Mouse (Mus musculus) left cerebral cortex, adult 11 months (tissue): ENCODE measurements around the gene Zfp746.
"Not testable (repeated sequence)": the region's sequence is repeated elsewhere in the genome, so short reads cannot be mapped to it uniquely, and the experiment has no call there.

ENCODE experiments used
- DNase-seq: peaks from one replicate; pipeline ENCODE4 v3.0.0; 2022; ENCODE audit warnings: low spot score

The Zfp746 gene

GRCm38 (mm10) chr6:48086471-48086878 is at the start of gene Zfp746:
TSS of gene Zfp746 (minus strand) at chr6:48086593.
- DNase-seq: peak; percentile 87

- not testable (repeated sequence) for DNase-seq
Observed at GRCm38 (mm10) chr6:48121092-48121491, 34.7 kb upstream of the Zfp746 start.

DNA sequence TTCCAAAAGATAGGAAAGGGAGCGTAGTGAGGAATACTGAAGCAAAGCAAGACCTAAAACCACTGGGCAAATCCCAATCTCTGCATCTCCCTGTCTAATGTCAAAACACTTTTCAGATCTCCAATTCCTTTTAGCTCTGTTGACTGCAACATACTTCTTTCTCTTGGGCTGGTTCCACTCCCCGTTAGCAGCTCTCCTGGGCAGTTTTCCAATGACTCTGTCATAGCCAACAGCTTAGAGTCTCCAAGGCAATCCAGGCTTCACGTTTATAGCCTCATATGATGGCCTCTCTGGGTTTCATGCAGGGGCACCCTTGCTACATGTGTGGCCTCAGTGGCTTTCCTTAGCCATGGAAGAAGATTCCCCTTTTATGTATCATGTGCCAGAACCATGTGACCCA is 29.6 kb upstream of the Zfp746 start:
- peak; percentile 5 for DNase-seq

DNA sequence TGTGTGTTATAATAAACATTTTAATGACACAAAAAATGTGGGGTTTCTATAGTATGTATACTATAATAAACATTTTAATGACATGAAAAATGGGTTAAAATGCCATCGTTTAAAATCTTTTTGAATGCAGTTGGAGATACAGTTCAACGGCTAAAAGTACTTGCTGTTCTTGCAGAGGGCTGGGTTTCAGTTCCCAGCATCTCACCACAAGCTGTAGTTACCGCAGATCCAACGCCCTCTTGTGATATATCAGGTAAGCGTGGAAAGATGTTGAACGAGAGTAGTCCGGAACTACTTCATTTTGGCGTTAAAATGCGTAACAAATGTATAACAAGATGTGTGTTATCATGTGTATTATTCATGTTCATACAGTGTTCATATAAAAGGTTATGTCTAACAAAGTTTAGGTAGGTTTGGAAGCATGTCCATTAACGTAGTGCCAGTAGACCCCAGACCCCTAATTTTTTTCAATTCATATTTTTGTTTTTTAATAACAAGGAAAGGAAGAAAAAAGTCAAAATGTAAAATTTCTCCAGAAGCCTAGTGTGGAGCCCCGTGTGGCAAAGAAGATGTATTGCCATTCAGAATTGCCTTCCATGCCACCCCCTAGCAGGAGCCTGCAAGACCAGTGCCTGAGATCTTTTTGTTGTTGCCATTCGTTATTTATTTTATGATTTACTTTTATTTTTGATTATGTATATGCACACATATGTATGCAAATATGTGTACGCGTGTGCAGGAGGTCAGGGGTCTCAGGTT is 743 bp upstream of the Zfp746 start:
- DNase-seq: no peak

DNA sequence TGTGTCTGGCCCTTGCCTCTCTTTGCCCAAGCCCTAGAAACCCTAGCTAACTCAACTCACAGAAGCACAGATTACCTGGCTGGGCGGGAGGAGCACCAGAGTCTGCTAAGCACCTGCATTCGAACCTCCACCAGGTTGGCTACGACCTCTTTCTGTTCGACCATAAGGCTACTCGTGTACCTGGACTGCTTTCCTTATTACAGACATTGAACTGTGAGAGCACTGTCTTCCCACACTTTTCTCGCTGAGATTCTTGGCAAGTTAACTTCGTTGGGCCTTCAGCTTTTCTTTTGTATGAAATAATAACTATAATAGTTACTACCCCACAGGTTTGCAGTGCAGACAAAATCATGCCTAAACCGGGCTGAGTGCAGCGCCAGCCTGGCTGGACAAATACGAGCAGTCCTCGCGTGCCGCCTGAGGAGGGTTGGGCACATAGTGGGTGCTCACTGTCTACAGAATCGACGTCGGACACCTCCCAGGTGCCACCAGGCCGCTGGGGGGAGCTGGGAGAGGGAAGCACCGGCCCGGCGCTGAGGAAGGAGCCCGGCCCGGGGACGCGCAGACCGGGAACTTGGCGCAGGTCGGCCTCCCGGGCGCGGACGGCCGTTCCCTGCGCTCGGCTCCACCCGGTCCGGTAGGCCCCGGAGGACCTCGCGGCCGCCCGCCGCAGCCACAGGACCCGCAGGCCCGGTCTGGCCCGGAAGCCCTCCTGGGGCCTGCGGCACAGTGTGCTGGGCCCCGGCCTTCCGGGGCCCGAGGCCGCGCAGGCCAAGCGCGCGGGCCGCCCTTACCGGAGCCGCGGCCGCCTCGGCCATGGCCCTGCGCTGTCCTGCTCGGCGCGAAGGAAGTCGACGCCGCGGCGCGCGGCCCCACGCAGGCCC is 630 bp downstream of the Zfp746 start:
- DNase-seq: no peak

GRCm38 (mm10) chr6:48083733-48084191 is 2.6 kb downstream of the Zfp746 start:
- no peak for DNase-seq

- DNase-seq: no peak
Observed at GRCm38 (mm10) chr6:48081952-48082351, 4.4 kb downstream of the Zfp746 start.

GRCm38 (mm10) chr6:48081021-48081420 is 5.4 kb downstream of the Zfp746 start:
- DNase-seq: no peak

DNA sequence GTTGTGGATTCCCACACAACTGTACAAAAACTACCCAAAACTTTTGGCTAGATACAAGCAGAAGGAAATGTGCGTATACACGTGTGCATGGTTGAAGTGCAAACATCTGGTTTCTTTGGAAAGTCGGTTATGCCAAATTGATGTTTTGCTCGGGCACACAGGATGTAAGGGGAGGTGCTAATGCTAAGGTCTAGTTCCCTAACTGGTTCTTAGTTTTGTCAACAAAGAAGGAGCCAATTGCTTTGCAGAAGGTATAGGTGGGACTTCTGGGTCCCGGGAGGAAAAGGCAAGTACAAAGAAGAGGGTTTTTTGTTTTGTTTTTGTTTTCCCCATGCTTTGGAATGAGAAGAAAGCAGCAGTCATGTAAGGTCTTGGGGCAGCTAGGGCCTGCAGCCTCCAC is 13.1 kb downstream of the Zfp746 start:
- no peak for DNase-seq

GRCm38 (mm10) chr6:48067492-48067891 is 18.9 kb downstream of the Zfp746 start:
- DNase-seq: no peak

GRCm38 (mm10) chr6:48065587-48066075 is 20.8 kb downstream of the Zfp746 start:
- DNase-seq: no peak

DNA sequence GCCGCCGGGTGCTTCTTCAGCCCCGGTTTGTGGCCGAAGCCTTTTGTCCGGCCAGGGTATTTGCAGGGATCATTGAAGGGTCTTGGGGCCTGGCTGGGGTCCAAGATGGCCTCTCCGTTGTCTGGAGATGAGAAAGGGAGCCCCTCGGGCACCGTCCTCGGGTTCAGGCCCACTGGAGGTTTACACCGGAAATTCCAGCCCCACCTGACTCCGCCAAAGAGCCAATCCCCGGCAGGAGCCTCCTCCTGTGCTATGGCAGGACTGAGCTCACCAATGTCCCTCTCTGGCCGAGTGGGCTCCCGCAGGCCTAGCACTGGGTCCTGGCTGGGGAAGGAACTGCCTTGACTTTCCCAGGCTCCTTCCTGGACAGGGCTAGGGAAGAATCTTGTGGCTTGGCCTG is 21.9 kb downstream of the Zfp746 start:
- no peak for DNase-seq

DNA sequence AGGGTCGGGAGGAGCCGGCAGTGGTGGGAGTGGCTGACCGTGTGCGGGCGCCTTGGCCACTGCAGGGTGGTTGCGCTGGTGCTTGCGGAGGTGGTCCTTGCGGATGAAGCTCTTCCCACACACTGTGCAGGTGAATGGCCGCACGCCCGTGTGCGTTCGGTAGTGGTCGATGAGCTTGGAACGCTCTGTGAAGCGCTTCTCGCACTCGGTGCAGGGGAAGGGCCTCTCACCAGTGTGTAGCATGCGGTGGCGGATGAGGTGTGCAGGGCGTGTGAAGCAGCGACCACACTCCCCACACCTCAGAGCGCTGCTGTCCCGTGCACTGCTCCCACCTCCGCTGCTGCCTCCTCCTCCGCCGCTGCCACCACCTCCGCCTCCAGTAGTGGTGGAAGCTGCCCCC is 22.5 kb downstream of the Zfp746 start:
- no peak for DNase-seq

DNA sequence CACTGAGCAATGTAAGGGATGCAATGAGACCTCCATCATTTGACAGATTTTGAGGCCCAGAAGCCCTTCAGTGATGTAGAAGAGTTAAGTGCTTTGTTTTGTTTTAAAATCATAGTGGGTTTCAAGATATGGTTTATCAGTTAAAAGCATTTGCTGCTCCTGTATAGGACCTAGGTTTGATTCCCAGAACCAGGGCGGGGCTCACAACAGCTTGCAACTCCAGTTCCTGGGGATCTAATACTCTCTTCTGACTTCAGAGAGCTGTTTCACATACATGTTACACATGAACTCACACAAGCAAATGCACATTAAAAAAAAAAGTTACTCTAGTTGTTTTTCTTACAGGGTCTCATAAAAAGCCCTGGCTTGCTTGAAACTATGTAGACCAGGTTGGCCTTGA is 25.5 kb downstream of the Zfp746 start:
- DNase-seq: no peak

- no peak for DNase-seq
Observed at GRCm38 (mm10) chr6:48060421-48060820, 26.0 kb downstream of the Zfp746 start.

GRCm38 (mm10) chr6:48052136-48052535 is 34.3 kb downstream of the Zfp746 start:
- DNase-seq: no peak

- no peak for DNase-seq
Observed at GRCm38 (mm10) chr6:48051666-48052065, 34.7 kb downstream of the Zfp746 start.

DNA sequence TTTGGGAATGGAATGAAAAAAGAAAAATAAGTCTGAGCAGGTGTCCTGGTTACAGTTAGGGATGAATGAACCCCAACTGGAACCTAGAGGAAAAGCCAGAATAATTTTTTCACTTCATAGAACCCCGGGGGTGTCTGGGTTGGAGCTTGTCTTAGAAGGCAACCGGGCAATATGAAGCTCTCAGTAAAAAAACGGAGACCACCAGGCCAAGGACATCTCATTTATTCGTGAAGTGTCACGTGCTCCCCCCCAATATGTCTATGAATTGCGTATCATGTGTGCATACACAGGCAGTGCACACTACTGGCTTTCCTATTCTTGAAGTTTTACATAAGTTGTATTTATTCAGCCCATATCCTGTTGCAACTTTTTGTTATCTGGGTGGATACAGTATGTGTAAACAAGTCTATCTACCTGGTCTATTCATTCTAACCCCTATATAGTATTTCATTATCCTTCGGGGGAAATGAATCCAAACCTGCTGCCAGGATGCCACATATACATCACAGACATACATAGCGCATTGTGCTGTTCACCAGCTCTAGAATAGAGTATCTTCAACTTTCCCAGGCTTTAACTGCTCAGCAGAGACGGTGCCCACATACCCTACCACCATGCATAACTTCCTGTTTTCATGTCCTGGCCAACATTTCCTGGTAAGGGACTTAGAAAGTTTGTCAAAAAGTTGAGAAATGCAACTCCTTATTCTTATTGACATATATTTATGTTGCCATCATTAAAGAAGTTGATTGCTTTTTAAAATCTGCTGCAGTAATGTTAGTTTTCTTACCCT is 36.9 kb downstream of the Zfp746 start:
- no peak for DNase-seq

GRCm38 (mm10) chr6:48048426-48049272 is 37.7 kb downstream of the Zfp746 start, which contains the start of gene Zfp777:
TSS of gene Zfp777 (minus strand) at chr6:48048911.
- peak; percentile 58 for DNase-seq

GRCm38 (mm10) chr6:48047450-48048351 is 38.7 kb downstream of the Zfp746 start:
- DNase-seq: no peak
